In the genomic region with DNA sequence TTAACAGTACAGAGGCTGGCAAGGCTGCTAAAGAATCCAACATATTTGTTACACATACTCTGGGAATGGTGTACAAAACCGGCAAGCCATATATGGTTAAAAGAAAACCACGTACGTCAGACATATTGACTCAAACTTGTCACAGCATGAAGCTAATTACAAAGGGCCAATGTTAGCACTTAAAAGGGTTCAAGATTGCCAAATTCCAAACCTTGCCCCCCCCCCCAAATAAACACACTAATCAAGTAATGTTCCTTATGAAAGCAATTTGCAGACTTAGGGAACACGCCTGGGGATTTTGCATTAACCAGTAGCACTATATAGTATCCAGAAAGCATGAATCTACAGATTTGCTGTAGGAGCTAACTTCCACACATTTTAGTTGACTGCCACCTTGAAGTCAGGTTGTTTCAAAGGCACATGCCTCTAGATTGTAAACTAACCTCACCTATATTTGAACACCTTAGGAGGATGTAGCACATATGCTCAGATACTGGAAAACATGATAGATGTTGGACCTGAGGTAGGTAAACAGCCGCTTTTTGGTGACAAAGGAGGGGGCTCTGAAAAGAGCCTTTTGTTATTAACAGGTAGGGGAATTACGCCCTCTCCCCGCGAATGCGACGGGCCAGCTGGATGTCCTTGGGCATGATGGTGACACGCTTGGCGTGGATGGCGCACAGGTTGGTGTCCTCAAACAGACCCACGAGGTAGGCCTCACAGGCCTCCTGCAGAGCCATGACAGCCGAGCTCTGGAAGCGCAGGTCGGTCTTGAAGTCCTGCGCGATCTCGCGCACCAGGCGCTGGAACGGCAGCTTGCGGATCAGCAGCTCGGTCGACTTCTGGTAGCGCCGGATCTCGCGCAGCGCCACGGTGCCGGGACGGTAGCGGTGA, we compare ENCODE assay signal across 8 mouse cellular contexts. TPM values are rescaled to one million over a fixed set of nuclear protein-coding genes. Genes with fewer than 3 reads are reported as not detected.
DNase-seq lines count a peak whose midpoint lies in the region; ATAC-seq and TF ChIP-seq lines count a peak whose summit lies in the region.
"Not testable (repeated sequence)": the region's sequence is repeated elsewhere in the genome, so short reads cannot be mapped to it uniquely, and the experiment has no call there.

No protein-coding gene starts in this region.

- DNase-seq in A20 (ENCODE audit: low read depth, low spot score), result peak; percentile 79
- peak; percentile 58 for DNase-seq in embryonic facial prominence, embryonic 10.5 days (ENCODE audit: low spot score)
- not testable (repeated sequence) for DNase-seq in heart, embryonic 10.5 days (ENCODE audit: low spot score)
- DNase-seq in spleen, postnatal 10 days (ENCODE audit: low spot score in 2 of 2), result peak; percentile 54 to 74

- not testable (repeated sequence) for H3K27me3 ChIP-seq in embryonic facial prominence, embryonic 10.5 days (replicated peaks; ENCODE audit: low read depth, poor library complexity, severe bottlenecking); heart, embryonic 10.5 days (ENCODE audit: insufficient read depth, poor library complexity, severe bottlenecking); intestine, embryonic 16.5 days (replicated peaks; ENCODE audit: control insufficient read depth, insufficient read depth, low read length); liver, embryonic 12.5 days (replicated peaks); midbrain, embryonic 15.5 days (replicated peaks)

- H3K9ac ChIP-seq in intestine, embryonic 16.5 days (ENCODE audit: low read depth, low read length), result peak overlapping the region; percentile 68
- H3K9ac ChIP-seq in liver, embryonic 12.5 days, result peak overlapping the region; percentile 82
- peak overlapping the region; percentile 38; the same call in 1 of the 2 replicates for H3K9ac ChIP-seq in midbrain, embryonic 15.5 days

- WGBS in bone marrow, adult 2 months, result under 1% methylated on average over 14 of the region's 35 CpGs
- under 1% methylated on average over 22 of the region's 35 CpGs for WGBS in embryonic facial prominence, embryonic 10.5 days
- 2% methylated on average over 15 of the region's 35 CpGs for WGBS in heart, embryonic 10.5 days
- under 1% methylated on average over 16 of the region's 35 CpGs for WGBS in intestine, embryonic 16.5 days
- WGBS in liver, embryonic 12.5 days (ENCODE audit: insufficient replicate concordance), result under 1% methylated on average over 17 of the region's 35 CpGs
- whole genome bisulfite sequencing in midbrain, embryonic 15.5 days, result 1% methylated on average over 21 of the region's 35 CpGs

- H3K4me2 ChIP-seq in intestine, embryonic 16.5 days (ENCODE audit: low read depth, low read length), result peak overlapping the region; percentile 67
- peak overlapping the region; percentile 87 for H3K4me2 ChIP-seq in liver, embryonic 12.5 days
- H3K4me2 ChIP-seq in midbrain, embryonic 15.5 days, result peak overlapping the region; percentile 81

- not testable (repeated sequence) for H3K36me3 ChIP-seq in embryonic facial prominence, embryonic 10.5 days (replicated peaks); heart, embryonic 10.5 days; intestine, embryonic 16.5 days (ENCODE audit: control insufficient read depth, insufficient read depth, low read length); liver, embryonic 12.5 days; midbrain, embryonic 15.5 days (replicated peaks)

- H3K4me3 ChIP-seq in bone marrow, adult 2 months (replicated peaks; ENCODE audit: control insufficient read depth, low read depth, low read length), result peak overlapping the region; percentile 63
- H3K4me3 ChIP-seq in embryonic facial prominence, embryonic 10.5 days, result peak overlapping the region; percentile 63
- H3K4me3 ChIP-seq in heart, embryonic 10.5 days, result peak overlapping the region; percentile 57
- H3K4me3 ChIP-seq in intestine, embryonic 16.5 days (ENCODE audit: low read length), result peak overlapping the region; percentile 43
- H3K4me3 ChIP-seq in liver, embryonic 12.5 days, result peak overlapping the region; percentile 55
- H3K4me3 ChIP-seq in midbrain, embryonic 15.5 days, result peak overlapping the region; percentile 41

- H3K27ac ChIP-seq in bone marrow, adult 2 months (ENCODE audit: control insufficient read depth, insufficient read depth, low read depth, low read length, poor library complexity), result peak overlapping the region; percentile 98
- peak overlapping the region; percentile 97 for H3K27ac ChIP-seq in embryonic facial prominence, embryonic 10.5 days (replicated peaks)
- H3K27ac ChIP-seq in heart, embryonic 10.5 days, result peak overlapping the region; percentile 90
- H3K27ac ChIP-seq in intestine, embryonic 16.5 days (ENCODE audit: low read length), result peak overlapping the region; percentile 75
- peak overlapping the region; percentile 100 for H3K27ac ChIP-seq in liver, embryonic 12.5 days
- peak overlapping the region; percentile 78 for H3K27ac ChIP-seq in midbrain, embryonic 15.5 days

- not testable (repeated sequence) for ATAC-seq in intestine, embryonic 16.5 days; midbrain, embryonic 15.5 days (replicated peaks)
- ATAC-seq in liver, embryonic 12.5 days, result peak; percentile 3

- not testable (repeated sequence) for H3K4me1 ChIP-seq in bone marrow, adult 2 months (ENCODE audit: control insufficient read depth, insufficient read depth, low read length)
- peaks cover 38% of the 10 kb centered on the region for H3K4me1 ChIP-seq in embryonic facial prominence, embryonic 10.5 days
- H3K4me1 ChIP-seq in heart, embryonic 10.5 days, result peaks cover 22% of the 10 kb centered on the region
- H3K4me1 ChIP-seq in intestine, embryonic 16.5 days (ENCODE audit: control insufficient read depth, insufficient read depth, low read length), result peaks cover 17% of the 10 kb centered on the region
- H3K4me1 ChIP-seq in liver, embryonic 12.5 days, result peaks cover 59% of the 10 kb centered on the region
- H3K4me1 ChIP-seq in midbrain, embryonic 15.5 days, result peaks cover 45% of the 10 kb centered on the region

- TF ChIP-seq POLR2A in bone marrow, adult 2 months (IDR thresholded peaks at IDR 0.05; ENCODE audit: borderline replicate concordance, control insufficient read depth, low read depth, low read length), result peak; percentile 97; the same call in 1 of the 2 replicates

- not testable (repeated sequence) for TF ChIP-seq CTCF in bone marrow, adult 2 months (IDR thresholded peaks at IDR 0.05; ENCODE audit: control insufficient read depth, insufficient read depth, low read length)

- not testable (repeated sequence) for H3K9me3 ChIP-seq in embryonic facial prominence, embryonic 10.5 days; heart, embryonic 10.5 days; intestine, embryonic 16.5 days (ENCODE audit: control insufficient read depth, low read length); liver, embryonic 12.5 days (replicated peaks); midbrain, embryonic 15.5 days

RNA-seq across cellular contexts. Expression of a gene that starts 0.6 kb away (rescaled TPM):
- 34.1 TPM in 1 of 2 replicates, not detected in the other for polyA plus RNA-seq in bone marrow, adult 2 months (2011; ENCODE audit: insufficient read depth, insufficient read length, low replicate concordance, missing spikeins)
- polyA plus RNA-seq in embryonic facial prominence, embryonic 10.5 days (2016; fragmentation: Nextera tagmentation; extraction: Ambion mirVana), result 102 and 103 TPM in 2 replicates
- polyA plus RNA-seq in heart, embryonic 10.5 days (2016; fragmentation: Nextera tagmentation; extraction: Ambion mirVana), result 51.2 and 119 TPM in 2 replicates
- 53.6 and 66.8 TPM in 2 replicates for polyA plus RNA-seq in intestine, embryonic 16.5 days (2015; fragmentation: Nextera tagmentation; extraction: Ambion mirVana)
- 169 and 188 TPM in 2 replicates for polyA plus RNA-seq in liver, embryonic 12.5 days (2016; fragmentation: Nextera tagmentation; extraction: Ambion mirVana)
- polyA plus RNA-seq in midbrain, embryonic 15.5 days (2015; fragmentation: Nextera tagmentation; extraction: Ambion mirVana), result 26.1 and 35.4 TPM in 2 replicates

RNA-seq across cellular contexts. Expression of a gene that starts 2.2 kb away (rescaled TPM):
- 99.1 and 123 TPM in 2 replicates for polyA plus RNA-seq in bone marrow, adult 2 months (2011; ENCODE audit: insufficient read depth, insufficient read length, low replicate concordance, missing spikeins)
- polyA plus RNA-seq in embryonic facial prominence, embryonic 10.5 days (2016; fragmentation: Nextera tagmentation; extraction: Ambion mirVana), result 34.8 and 36.2 TPM in 2 replicates
- 12.2 and 12.8 TPM in 2 replicates for polyA plus RNA-seq in heart, embryonic 10.5 days (2016; fragmentation: Nextera tagmentation; extraction: Ambion mirVana)
- polyA plus RNA-seq in intestine, embryonic 16.5 days (2015; fragmentation: Nextera tagmentation; extraction: Ambion mirVana), result 10.0 and 14.9 TPM in 2 replicates
- polyA plus RNA-seq in liver, embryonic 12.5 days (2016; fragmentation: Nextera tagmentation; extraction: Ambion mirVana), result 41.6 and 43.0 TPM in 2 replicates
- polyA plus RNA-seq in midbrain, embryonic 15.5 days (2015; fragmentation: Nextera tagmentation; extraction: Ambion mirVana), result 3.4 and 3.7 TPM in 2 replicates

RNA-seq across cellular contexts. Expression of a gene that starts 4.4 kb away (rescaled TPM):
- 14.9 and 15.3 TPM in 2 replicates for polyA plus RNA-seq in bone marrow, adult 2 months (2011; ENCODE audit: insufficient read depth, insufficient read length, low replicate concordance, missing spikeins)
- polyA plus RNA-seq in embryonic facial prominence, embryonic 10.5 days (2016; fragmentation: Nextera tagmentation; extraction: Ambion mirVana), result 10.9 and 18.0 TPM in 2 replicates
- polyA plus RNA-seq in heart, embryonic 10.5 days (2016; fragmentation: Nextera tagmentation; extraction: Ambion mirVana), result 4.6 and 7.6 TPM in 2 replicates
- polyA plus RNA-seq in intestine, embryonic 16.5 days (2015; fragmentation: Nextera tagmentation; extraction: Ambion mirVana), result 3.8 and 4.1 TPM in 2 replicates
- polyA plus RNA-seq in liver, embryonic 12.5 days (2016; fragmentation: Nextera tagmentation; extraction: Ambion mirVana), result 11.2 and 14.0 TPM in 2 replicates
- polyA plus RNA-seq in midbrain, embryonic 15.5 days (2015; fragmentation: Nextera tagmentation; extraction: Ambion mirVana), result 3.8 TPM in 1 of 2 replicates, not detected in the other

RNA-seq across cellular contexts. Expression of a gene that starts 4.7 kb away (rescaled TPM):
- 31.5 and 33.4 TPM in 2 replicates for polyA plus RNA-seq in bone marrow, adult 2 months (2011; ENCODE audit: insufficient read depth, insufficient read length, low replicate concordance, missing spikeins)
- polyA plus RNA-seq in embryonic facial prominence, embryonic 10.5 days (2016; fragmentation: Nextera tagmentation; extraction: Ambion mirVana), result 3.1 and 3.2 TPM in 2 replicates
- polyA plus RNA-seq in heart, embryonic 10.5 days (2016; fragmentation: Nextera tagmentation; extraction: Ambion mirVana), result 1.00 and 1.6 TPM in 2 replicates
- 1.5 and 1.7 TPM in 2 replicates for polyA plus RNA-seq in intestine, embryonic 16.5 days (2015; fragmentation: Nextera tagmentation; extraction: Ambion mirVana)
- 3.6 and 5.6 TPM in 2 replicates for polyA plus RNA-seq in liver, embryonic 12.5 days (2016; fragmentation: Nextera tagmentation; extraction: Ambion mirVana)
- polyA plus RNA-seq in midbrain, embryonic 15.5 days (2015; fragmentation: Nextera tagmentation; extraction: Ambion mirVana), result 0.31 and 0.87 TPM in 2 replicates

RNA-seq across cellular contexts. Expression of a gene that starts 27.4 kb away (rescaled TPM):
- 27.5 and 42.9 TPM in 2 replicates for polyA plus RNA-seq in bone marrow, adult 2 months (2011; ENCODE audit: insufficient read depth, insufficient read length, low replicate concordance, missing spikeins)
- 21.7 and 23.9 TPM in 2 replicates for polyA plus RNA-seq in embryonic facial prominence, embryonic 10.5 days (2016; fragmentation: Nextera tagmentation; extraction: Ambion mirVana)
- polyA plus RNA-seq in heart, embryonic 10.5 days (2016; fragmentation: Nextera tagmentation; extraction: Ambion mirVana), result 9.9 and 15.1 TPM in 2 replicates
- 13.4 and 17.9 TPM in 2 replicates for polyA plus RNA-seq in intestine, embryonic 16.5 days (2015; fragmentation: Nextera tagmentation; extraction: Ambion mirVana)
- 24.4 and 26.2 TPM in 2 replicates for polyA plus RNA-seq in liver, embryonic 12.5 days (2016; fragmentation: Nextera tagmentation; extraction: Ambion mirVana)
- polyA plus RNA-seq in midbrain, embryonic 15.5 days (2015; fragmentation: Nextera tagmentation; extraction: Ambion mirVana), result 3.6 and 4.1 TPM in 2 replicates
